Mouse (Mus musculus): ENCODE results near the gene 4930522H14Rik. TPM values are rescaled to one million over a fixed set of nuclear protein-coding genes. Genes with fewer than 3 reads are reported as not detected.

The 4930522H14Rik gene
- polyA plus RNA-seq, 1 experiment from 2014 or later: not detected

DNA sequence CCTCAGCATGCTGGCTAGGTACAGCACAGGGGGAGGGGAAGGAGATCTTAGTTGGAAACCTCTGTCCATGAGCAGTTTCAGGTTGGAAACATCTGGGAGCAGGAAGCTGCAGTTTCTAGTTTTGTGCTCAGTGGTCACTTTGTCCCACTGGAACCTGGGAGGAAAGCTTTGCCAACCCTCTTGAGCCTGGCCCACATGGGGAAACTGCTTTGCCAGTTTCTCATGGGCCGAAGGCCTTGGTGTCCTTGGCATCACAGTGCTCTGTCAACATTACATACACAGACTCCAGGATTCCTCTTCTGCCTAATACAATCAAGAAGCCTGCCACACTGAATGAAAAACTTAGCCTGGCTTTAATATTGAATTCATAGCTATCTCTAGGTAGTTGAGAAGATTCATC, 48.4 kb downstream of the 4930522H14Rik start:
- Histone ChIP-seq H3K27ac (ENCODE audit: low read length) (no peak overlapping the region), H3K27me3 (ENCODE audit: control insufficient read depth, insufficient read depth, low read depth, low read length) (no peaks in the 10 kb centered on the region), H3K4me2 (ENCODE audit: low read depth, low read length) (no peak overlapping the region), H3K36me3 (ENCODE audit: control insufficient read depth, insufficient read depth, low read length) (no peaks in the 10 kb centered on the region), H3K4me3 (ENCODE audit: low read length) (no peak overlapping the region), H3K9me3 (ENCODE audit: control insufficient read depth, low read length) (no peaks in the 10 kb centered on the region), H3K4me1 (replicated peaks; ENCODE audit: control insufficient read depth, insufficient read depth, low read length) (no peaks in the 10 kb centered on the region), H3K9ac (ENCODE audit: low read length) (no peak overlapping the region)
- ATAC-seq (ENCODE audit: low read depth): no peak
- 91% methylated on average over 1 of the region's 1 CpGs for WGBS

- Histone ChIP-seq H3K9ac (ENCODE audit: low read length) (no peak overlapping the region), H3K27ac (ENCODE audit: low read length) (no peak overlapping the region), H3K9me3 (ENCODE audit: control insufficient read depth, low read length) (no peaks in the 10 kb centered on the region), H3K4me1 (replicated peaks; ENCODE audit: control insufficient read depth, insufficient read depth, low read length) (no peaks in the 10 kb centered on the region), H3K27me3 (ENCODE audit: control insufficient read depth, insufficient read depth, low read depth, low read length) (no peaks in the 10 kb centered on the region), H3K4me3 (ENCODE audit: low read length) (no peak overlapping the region), H3K36me3 (ENCODE audit: control insufficient read depth, insufficient read depth, low read length) (no peaks in the 10 kb centered on the region), H3K4me2 (ENCODE audit: low read depth, low read length) (no peak overlapping the region)
- 69% methylated on average over 2 of the region's 2 CpGs for WGBS
- no peak for ATAC-seq (ENCODE audit: low read depth)
These were observed 49.7 kb downstream of the 4930522H14Rik start for GRCm38 (mm10) chr4:109481424-109481823.

DNA sequence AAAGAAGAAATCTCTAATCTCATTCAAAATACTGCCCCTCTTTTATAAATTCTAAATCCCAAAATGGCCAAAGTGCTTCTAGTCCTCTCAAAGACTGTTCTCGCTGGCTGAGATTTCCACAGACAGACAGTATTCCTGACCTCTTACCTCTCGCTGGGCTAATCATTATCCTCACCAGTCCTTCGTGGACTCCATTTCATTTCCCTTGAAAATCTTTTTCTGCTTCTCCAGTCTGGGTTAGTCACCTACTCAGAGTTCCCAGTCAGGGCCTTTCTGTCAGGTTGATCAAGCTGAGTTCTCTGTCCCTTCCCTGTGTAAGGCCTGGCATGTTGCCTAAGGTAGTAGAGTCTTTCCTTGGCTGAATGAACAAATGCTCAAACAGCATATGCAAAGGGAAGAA, 53.6 kb downstream of the 4930522H14Rik start:
- Histone ChIP-seq H3K9me3 (ENCODE audit: control insufficient read depth, low read length) (no peaks in the 10 kb centered on the region), H3K4me2 (ENCODE audit: low read depth, low read length) (no peak overlapping the region), H3K36me3 (ENCODE audit: control insufficient read depth, insufficient read depth, low read length) (no peaks in the 10 kb centered on the region), H3K27ac (ENCODE audit: low read length) (no peak overlapping the region), H3K4me3 (ENCODE audit: low read length) (no peak overlapping the region), H3K4me1 (replicated peaks; ENCODE audit: control insufficient read depth, insufficient read depth, low read length) (0 out of 2 replicates have a peak, but pooled peaks cover 4% of the 10 kb centered on the region), H3K27me3 (ENCODE audit: control insufficient read depth, insufficient read depth, low read depth, low read length) (no peaks in the 10 kb centered on the region), H3K9ac (ENCODE audit: low read length) (no peak overlapping the region)
- 90% methylated on average over 3 of the region's 3 CpGs for WGBS
- ATAC-seq (ENCODE audit: low read depth): no peak

GRCm38 (mm10) chr4:109476554-109477014, 54.5 kb downstream of the 4930522H14Rik start:
- Histone ChIP-seq H3K9ac (ENCODE audit: low read length) (peak overlapping the region; percentile 98), H3K4me1 (replicated peaks; ENCODE audit: control insufficient read depth, insufficient read depth, low read length) (peaks cover 4% of the 10 kb centered on the region; the same call in 1 of the 2 replicates), H3K4me3 (ENCODE audit: low read length) (peak overlapping the region; percentile 76), H3K36me3 (ENCODE audit: control insufficient read depth, insufficient read depth, low read length) (no peaks in the 10 kb centered on the region), H3K4me2 (ENCODE audit: low read depth, low read length) (peak overlapping the region; percentile 81), H3K27me3 (ENCODE audit: control insufficient read depth, insufficient read depth, low read depth, low read length) (no peaks in the 10 kb centered on the region), H3K9me3 (ENCODE audit: control insufficient read depth, low read length) (no peaks in the 10 kb centered on the region), H3K27ac (ENCODE audit: low read length) (peak overlapping the region; percentile 95)
- ATAC-seq (ENCODE audit: low read depth): peak; percentile 99
- WGBS: under 1% methylated on average over 36 of the region's 39 CpGs

GRCm38 (mm10) chr4:109475577-109476553, 55.2 kb downstream of the 4930522H14Rik start:
- peak overlapping the region; percentile 76 for H3K4me3 ChIP-seq (ENCODE audit: low read length)
- peak overlapping the region; percentile 95 for H3K27ac ChIP-seq (ENCODE audit: low read length)
- H3K9ac ChIP-seq (ENCODE audit: low read length): peak overlapping the region; percentile 98
- H3K9me3 ChIP-seq (ENCODE audit: control insufficient read depth, low read length): no peaks in the 10 kb centered on the region
- H3K4me2 ChIP-seq (ENCODE audit: low read depth, low read length): peak overlapping the region; percentile 81
- ATAC-seq (ENCODE audit: low read depth): peak; percentile 70
- WGBS: 0% methylated on average over 30 of the region's 68 CpGs
- H3K27me3 ChIP-seq (ENCODE audit: control insufficient read depth, insufficient read depth, low read depth, low read length): no peaks in the 10 kb centered on the region
- H3K36me3 ChIP-seq (ENCODE audit: control insufficient read depth, insufficient read depth, low read length): no peaks in the 10 kb centered on the region
- peaks cover 4% of the 10 kb centered on the region; the same call in 1 of the 2 replicates for H3K4me1 ChIP-seq (replicated peaks; ENCODE audit: control insufficient read depth, insufficient read depth, low read length)

DNA sequence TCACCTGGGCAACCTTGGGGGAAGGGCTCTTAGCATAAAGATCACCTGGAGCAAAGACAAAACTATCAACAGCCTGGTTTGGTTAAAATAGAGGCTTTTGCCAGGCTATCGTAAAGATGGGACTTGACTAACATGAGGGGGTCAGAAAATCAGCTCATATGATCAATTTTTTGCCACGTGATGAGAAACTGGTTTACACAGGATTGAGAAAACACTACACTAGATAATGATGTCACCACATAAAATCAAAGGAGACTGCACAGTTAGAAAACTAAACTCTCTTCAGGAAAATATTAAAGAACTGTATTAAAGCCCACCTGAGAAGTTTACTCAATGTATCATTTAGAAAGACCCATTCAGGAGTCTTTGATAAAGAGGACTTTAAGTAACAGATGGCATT, 56.0 kb downstream of the 4930522H14Rik start:
- Histone ChIP-seq H3K36me3 (ENCODE audit: control insufficient read depth, insufficient read depth, low read length) (no peaks in the 10 kb centered on the region), H3K9me3 (ENCODE audit: control insufficient read depth, low read length) (no peaks in the 10 kb centered on the region), H3K27me3 (ENCODE audit: control insufficient read depth, insufficient read depth, low read depth, low read length) (no peaks in the 10 kb centered on the region), H3K4me1 (replicated peaks; ENCODE audit: control insufficient read depth, insufficient read depth, low read length) (peaks cover 4% of the 10 kb centered on the region; the same call in 1 of the 2 replicates), H3K9ac (ENCODE audit: low read length) (no peak overlapping the region), H3K4me3 (ENCODE audit: low read length) (peak overlapping the region; percentile 19), H3K4me2 (ENCODE audit: low read depth, low read length) (peak overlapping the region; percentile 81), H3K27ac (ENCODE audit: low read length) (no peak overlapping the region)
- ATAC-seq (ENCODE audit: low read depth): no peak
- WGBS: 33% methylated on average over 2 of the region's 2 CpGs

DNA sequence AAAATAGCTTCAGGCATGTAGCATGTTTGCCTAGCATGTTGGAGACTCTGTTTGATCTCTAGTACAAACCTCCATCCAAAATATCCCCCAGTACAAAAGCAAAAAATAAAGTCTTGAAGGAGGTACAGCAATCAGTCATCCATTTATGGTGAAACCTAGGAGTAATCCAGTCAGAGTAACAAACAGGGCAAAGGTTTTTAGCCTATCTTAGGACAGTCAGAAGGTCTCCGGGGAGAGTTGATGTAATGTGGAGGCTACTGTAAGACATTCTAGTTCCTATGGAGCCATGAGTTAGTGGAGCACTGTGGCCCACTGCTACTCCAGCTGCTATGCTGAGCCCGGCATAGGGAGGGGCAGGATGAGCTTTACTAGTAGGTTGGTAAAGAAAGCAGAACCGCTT, 58.5 kb downstream of the 4930522H14Rik start:
- peaks cover 4% of the 10 kb centered on the region; the same call in 1 of the 2 replicates for H3K4me1 ChIP-seq (replicated peaks; ENCODE audit: control insufficient read depth, insufficient read depth, low read length)
- H3K4me2 ChIP-seq (ENCODE audit: low read depth, low read length): no peak overlapping the region
- H3K27me3 ChIP-seq (ENCODE audit: control insufficient read depth, insufficient read depth, low read depth, low read length): no peaks in the 10 kb centered on the region
- no peaks in the 10 kb centered on the region for H3K9me3 ChIP-seq (ENCODE audit: control insufficient read depth, low read length)
- no peaks in the 10 kb centered on the region for H3K36me3 ChIP-seq (ENCODE audit: control insufficient read depth, insufficient read depth, low read length)
- no peak overlapping the region for H3K9ac ChIP-seq (ENCODE audit: low read length)
- H3K27ac ChIP-seq (ENCODE audit: low read length): no peak overlapping the region
- 95% methylated on average over 3 of the region's 3 CpGs for WGBS
- no peak overlapping the region for H3K4me3 ChIP-seq (ENCODE audit: low read length)
- ATAC-seq (ENCODE audit: low read depth): no peak

- Histone ChIP-seq H3K9ac (ENCODE audit: low read length) (no peak overlapping the region), H3K9me3 (ENCODE audit: control insufficient read depth, low read length) (no peaks in the 10 kb centered on the region), H3K4me1 (replicated peaks; ENCODE audit: control insufficient read depth, insufficient read depth, low read length) (peaks cover 4% of the 10 kb centered on the region; the same call in 1 of the 2 replicates), H3K27ac (ENCODE audit: low read length) (no peak overlapping the region), H3K27me3 (ENCODE audit: control insufficient read depth, insufficient read depth, low read depth, low read length) (no peaks in the 10 kb centered on the region), H3K4me3 (ENCODE audit: low read length) (no peak overlapping the region), H3K4me2 (ENCODE audit: low read depth, low read length) (no peak overlapping the region), H3K36me3 (ENCODE audit: control insufficient read depth, insufficient read depth, low read length) (no peaks in the 10 kb centered on the region)
- ATAC-seq (ENCODE audit: low read depth): no peak
These were observed 59.5 kb downstream of the 4930522H14Rik start for GRCm38 (mm10) chr4:109471606-109472005.

DNA sequence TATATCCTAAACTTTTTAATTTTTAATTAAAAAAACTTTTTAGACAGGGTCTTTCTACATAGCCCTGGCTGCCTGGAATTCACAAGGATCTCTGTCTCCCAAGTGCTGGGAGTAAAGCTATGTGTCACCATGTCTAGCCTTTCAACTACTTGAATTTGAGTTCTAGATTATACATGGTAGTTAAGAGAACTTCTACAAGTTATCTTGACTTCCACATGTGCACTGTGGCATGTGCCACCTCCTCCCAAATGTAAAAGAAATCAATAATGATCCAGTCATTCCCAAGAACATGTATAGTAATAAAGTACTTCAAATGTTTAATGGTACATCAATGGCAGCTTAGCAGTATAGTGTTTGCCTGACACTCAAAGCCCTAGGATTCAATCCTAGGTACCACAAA, 63.4 kb downstream of the 4930522H14Rik start:
- Histone ChIP-seq H3K9ac (ENCODE audit: low read length) (no peak overlapping the region), H3K4me1 (replicated peaks; ENCODE audit: control insufficient read depth, insufficient read depth, low read length) (no peaks in the 10 kb centered on the region; the same call in 1 of the 2 replicates), H3K4me2 (ENCODE audit: low read depth, low read length) (no peak overlapping the region), H3K4me3 (ENCODE audit: low read length) (no peak overlapping the region), H3K27me3 (ENCODE audit: control insufficient read depth, insufficient read depth, low read depth, low read length) (no peaks in the 10 kb centered on the region), H3K27ac (ENCODE audit: low read length) (no peak overlapping the region), H3K36me3 (ENCODE audit: control insufficient read depth, insufficient read depth, low read length) (no peaks in the 10 kb centered on the region), H3K9me3 (ENCODE audit: control insufficient read depth, low read length) (no peaks in the 10 kb centered on the region)
- no peak for ATAC-seq (ENCODE audit: low read depth)
